Mouse (Mus musculus) olfactory bulb, adult 2 months (tissue): ENCODE data around the gene Prrc2b.

ENCODE experiments used
- CTCF ChIP-seq: fragments of 200-500 bp; IDR thresholded peaks from 2 replicates; pipeline ENCODE4 v1.5.1; 2012; ENCODE audit warnings: low read depth, mild to moderate bottlenecking, low read length, moderate library complexity; ENCODE audit not compliant: insufficient read depth
- POLR2A ChIP-seq: fragments of 200-500 bp; IDR thresholded peaks from 2 replicates; pipeline ENCODE4 v1.6.1; 2012; ENCODE audit warnings: mild to moderate bottlenecking, low read depth, low read length, moderate library complexity; ENCODE audit not compliant: insufficient read depth

DNA sequence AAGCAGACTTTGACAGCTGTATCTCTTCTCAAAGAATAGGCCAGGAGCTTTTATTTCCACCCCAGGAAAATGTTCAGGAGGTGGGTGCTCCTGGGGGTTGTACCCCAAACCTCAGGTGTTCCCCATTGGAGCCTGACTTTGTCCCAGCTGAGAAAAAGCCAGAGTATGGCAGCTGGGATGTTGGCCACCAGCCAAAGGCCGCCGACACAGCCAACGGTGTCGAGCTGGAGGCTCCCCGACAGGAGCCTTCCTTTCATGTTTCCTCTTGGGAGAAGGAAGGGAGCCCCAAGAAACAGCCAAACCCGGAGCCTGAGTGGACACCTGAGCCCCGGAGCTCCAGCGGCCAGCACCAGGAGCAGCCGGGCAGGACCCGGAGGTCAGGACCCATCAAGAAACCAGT lies 62.1 kb downstream of the Prrc2b start:
- no peak for TF ChIP-seq POLR2A
- no peak for TF ChIP-seq CTCF
